Mouse (Mus musculus) liver, embryonic 11.5 days (tissue): ENCODE data around the gene Syap1. TPM values are rescaled to one million over a fixed set of nuclear protein-coding genes. Genes with fewer than 3 reads are reported as not detected.
"Not testable (repeated sequence)": the region's sequence is repeated elsewhere in the genome, so short reads cannot be mapped to it uniquely, and the experiment has no call there.

Source experiments
- ATAC-seq: fragments of 200-750 bp; cut with Nextera tagmentation; replicated peaks from 2 replicates; pipeline ENCODE4 v1.8.0; 2017; ENCODE audit warnings: moderate number of reproducible peaks, mild to moderate bottlenecking, moderate TSS enrichment, moderate library complexity; ENCODE audit not compliant: low FRiP score
- DNase-seq: peaks from one replicate; pipeline ENCODE4 v3.0.0-alpha.2; 2017; ENCODE audit warnings: low spot score
- H3K27ac ChIP-seq: fragments of 300-500 bp; sonication (generic); 2 replicates; pipeline ENCODE4 v1.5.1; 2014; ENCODE audit warnings: mild to moderate bottlenecking, low read depth, low read length, control low read depth
- H3K27me3 ChIP-seq: fragments of 300-500 bp; sonication (generic); replicated peaks from 2 replicates; pipeline ENCODE4 v1.6.1; 2014; ENCODE audit warnings: low read length, mixed read lengths; ENCODE audit not compliant: control insufficient read depth, insufficient read depth
- H3K36me3 ChIP-seq: fragments of 300-500 bp; sonication (generic); 2 replicates; pipeline ENCODE4 v1.6.1; 2014; ENCODE audit warnings: mild to moderate bottlenecking, low read length, moderate library complexity, mixed read lengths; ENCODE audit not compliant: control insufficient read depth, insufficient read depth
- H3K4me1 ChIP-seq: fragments of 300-500 bp; sonication (generic); replicated peaks from 2 replicates; pipeline ENCODE4 v1.6.1; 2014; ENCODE audit warnings: low read length, mixed read lengths; ENCODE audit not compliant: control insufficient read depth, insufficient read depth
- H3K4me2 ChIP-seq: fragments of 300-500 bp; sonication (generic); 2 replicates; pipeline ENCODE4 v1.6.1; 2014; ENCODE audit warnings: mild to moderate bottlenecking, control low read depth, moderate library complexity
- H3K4me3 ChIP-seq: fragments of 300-500 bp; sonication (generic); 2 replicates; pipeline ENCODE4 v1.5.1; 2014; ENCODE audit warnings: low read depth, low read length, control low read depth
- H3K9ac ChIP-seq: fragments of 300-500 bp; sonication (generic); 2 replicates; pipeline ENCODE4 v1.6.1; 2014; ENCODE audit warnings: low read depth, low read length, control low read depth
- H3K9me3 ChIP-seq: fragments of 300-500 bp; sonication (generic); 2 replicates; pipeline ENCODE4 v1.6.1; 2016; ENCODE audit warnings: low read length, inconsistent platforms, mixed read lengths; ENCODE audit not compliant: control insufficient read depth
- WGBS: fragments of 180-500 bp; shearing (Covaris S2); extraction: QIAGEN DNeasy Blood & Tissue Kit; methylation state at CpG from one replicate; pipeline ENCODE4 v1.1.7; 2014; 5-methylcytosine and 5-hydroxymethylcytosine counted together
- polyA plus RNA-seq: library from polyadenylated mRNA; unstranded; fragments of >200 nt; fragmentation: Nextera tagmentation; extraction: Ambion mirVana; gene quantifications from 2 replicates; pipeline ENCODE4 v1.2.1, GENCODE M21; 2014

Gene Syap1
- polyA plus RNA-seq, 1 experiment from 2014 or later: 27.0 TPM

- H3K36me3 ChIP-seq: no peaks in the 10 kb centered on the region
- WGBS: 69% methylated on average over 8 of the region's 8 CpGs
- ATAC-seq: no peak
- H3K27me3 ChIP-seq: no peaks in the 10 kb centered on the region
- H3K4me3 ChIP-seq: no peak overlapping the region
- no peaks in the 10 kb centered on the region for H3K9me3 ChIP-seq
- no peak for DNase-seq
- no peaks in the 10 kb centered on the region for H3K4me1 ChIP-seq
- H3K27ac ChIP-seq: no peak overlapping the region
- H3K4me2 ChIP-seq: no peak overlapping the region
- H3K9ac ChIP-seq: no peak overlapping the region
These were observed 43.7 kb downstream of the Syap1 start for GRCm38 (mm10) chrX:162844447-162845100.

- no peaks in the 10 kb centered on the region for H3K36me3 ChIP-seq
- no peak overlapping the region for H3K27ac ChIP-seq
- DNase-seq: no peak
- H3K27me3 ChIP-seq: peaks cover 4% of the 10 kb centered on the region; the same call in 1 of the 2 replicates
- no peak overlapping the region for H3K4me2 ChIP-seq
- no peaks in the 10 kb centered on the region for H3K4me1 ChIP-seq
- ATAC-seq: no peak
- H3K9ac ChIP-seq: no peak overlapping the region
- H3K9me3 ChIP-seq: no peaks in the 10 kb centered on the region
- WGBS: 55% methylated on average over 3 of the region's 3 CpGs
- no peak overlapping the region for H3K4me3 ChIP-seq
These were observed 56.1 kb downstream of the Syap1 start for GRCm38 (mm10) chrX:162832101-162832500.

- no peaks in the 10 kb centered on the region for H3K36me3 ChIP-seq
- H3K9me3 ChIP-seq: no peaks in the 10 kb centered on the region
- H3K27ac ChIP-seq: no peak overlapping the region
- peak; percentile 40; the same call in 1 of the 2 replicates for ATAC-seq
- 53% methylated on average over 1 of the region's 1 CpGs for WGBS
- peaks cover 4% of the 10 kb centered on the region; the same call in 1 of the 2 replicates for H3K27me3 ChIP-seq
- no peak overlapping the region for H3K4me3 ChIP-seq
- no peak overlapping the region for H3K4me2 ChIP-seq
- no peak overlapping the region for H3K9ac ChIP-seq
- no peaks in the 10 kb centered on the region for H3K4me1 ChIP-seq
- DNase-seq: no peak
These were observed 56.7 kb downstream of the Syap1 start for GRCm38 (mm10) chrX:162831542-162831941.

- no peak for ATAC-seq
- Histone ChIP-seq H3K36me3 (no peaks in the 10 kb centered on the region), H3K4me3 (no peak overlapping the region), H3K4me2 (no peak overlapping the region), H3K27ac (no peak overlapping the region), H3K9ac (no peak overlapping the region), H3K27me3 (peaks cover 4% of the 10 kb centered on the region; the same call in 1 of the 2 replicates), H3K4me1 (no peaks in the 10 kb centered on the region), H3K9me3 (no peaks in the 10 kb centered on the region)
- WGBS: 27% methylated on average over 1 of the region's 1 CpGs
- no peak for DNase-seq
These were observed 57.2 kb downstream of the Syap1 start for GRCm38 (mm10) chrX:162831036-162831435.

GRCm38 (mm10) chrX:162830313-162830712 lies 57.9 kb downstream of the Syap1 start:
- H3K4me1 ChIP-seq, H3K4me3 ChIP-seq, ATAC-seq, H3K36me3 ChIP-seq, H3K27ac ChIP-seq, H3K9ac ChIP-seq, H3K27me3 ChIP-seq, DNase-seq, H3K9me3 ChIP-seq: not testable (repeated sequence)
- H3K4me2 ChIP-seq: peak overlapping the region; percentile 60
- 57% methylated on average over 2 of the region's 2 CpGs for WGBS

- Histone ChIP-seq H3K4me3 (peak overlapping the region; percentile 39), H3K36me3 (no peaks in the 10 kb centered on the region), H3K9ac (peak overlapping the region; percentile 46; the same call in 1 of the 2 replicates), H3K4me2 (peak overlapping the region; percentile 60), H3K4me1 (no peaks in the 10 kb centered on the region), H3K27ac (no peak overlapping the region), H3K27me3 (peaks cover 4% of the 10 kb centered on the region; the same call in 1 of the 2 replicates), H3K9me3 (no peaks in the 10 kb centered on the region)
- DNase-seq: no peak
- WGBS: 39% methylated on average over 5 of the region's 5 CpGs
- ATAC-seq: no peak
These were observed 58.5 kb downstream of the Syap1 start for GRCm38 (mm10) chrX:162829741-162830140.

- Histone ChIP-seq H3K4me2 (peak within 1 kb of the TSS; percentile 79), H3K27me3 (peaks cover 4% of the 10 kb centered on the region; the same call in 1 of the 2 replicates), H3K27ac (peak within 1 kb of the TSS; percentile 48), H3K9me3 (no peaks in the 10 kb centered on the region), H3K4me3 (peak within 1 kb of the TSS; percentile 67), H3K36me3 (no peaks in the 10 kb centered on the region), H3K9ac (peak within 1 kb of the TSS; percentile 67), H3K4me1 (no peaks in the 10 kb centered on the region)
- ATAC-seq (peak; percentile 99), DNase-seq (peak; percentile 85)
- WGBS: 9% methylated on average over 35 of the region's 37 CpGs
These were observed 59.0 kb downstream of the Syap1 start, which contains the start of gene Txlng for GRCm38 (mm10) chrX:162829203-162829708. Gene Txlng, minus strand, starts transcription at chrX:162829454.

- no peak for DNase-seq
- peak overlapping the region; percentile 48; the same call in 1 of the 2 replicates for H3K27ac ChIP-seq
- H3K27me3 ChIP-seq: peaks cover 4% of the 10 kb centered on the region; the same call in 1 of the 2 replicates
- no peaks in the 10 kb centered on the region for H3K9me3 ChIP-seq
- H3K4me1 ChIP-seq: no peaks in the 10 kb centered on the region
- no peaks in the 10 kb centered on the region for H3K36me3 ChIP-seq
- H3K4me3 ChIP-seq: peak overlapping the region; percentile 67
- H3K4me2 ChIP-seq: peak overlapping the region; percentile 79
- WGBS: 20% methylated on average over 20 of the region's 20 CpGs
- peak overlapping the region; percentile 67 for H3K9ac ChIP-seq
- peak; percentile 12 for ATAC-seq
These were observed 59.5 kb downstream of the Syap1 start for GRCm38 (mm10) chrX:162828783-162829182.
